Mouse (Mus musculus) adrenal gland, postnatal 14 days (tissue): ENCODE data around the gene Sct. TPM values are rescaled to one million over a fixed set of nuclear protein-coding genes. Genes with fewer than 3 reads are reported as not detected.

ENCODE experiments used
- DNase-seq: peaks from one replicate; pipeline ENCODE4 v3.0.0; 2021; ENCODE audit warnings: mixed read lengths
- total RNA-seq: library from RNA; stranded (reverse); gene quantifications from 2 replicates; pipeline ENCODE4 v1.2.3, GENCODE M21; 2021

Sct gene
- total RNA-seq, 1 experiment from 2014 or later = 2.3 TPM

DNA sequence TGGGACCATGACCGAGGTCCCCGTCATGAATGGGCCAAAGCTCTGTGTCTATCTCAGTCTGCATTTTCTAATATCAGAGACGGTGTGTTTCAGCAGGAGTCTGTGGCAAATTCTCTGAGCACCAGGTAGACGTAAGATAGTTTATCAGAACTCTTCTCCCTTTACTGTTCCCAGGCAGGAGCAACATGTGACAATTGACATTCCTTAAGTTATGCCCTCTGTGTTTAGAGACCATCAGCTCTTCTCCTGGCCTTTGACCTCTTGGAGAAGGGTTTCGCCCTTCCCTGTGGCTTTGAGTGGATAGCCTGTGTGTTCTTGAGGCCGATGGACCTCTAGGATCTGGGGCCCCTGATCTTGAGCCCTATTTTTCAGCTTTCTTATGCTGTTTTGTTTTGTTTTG is 49.2 kb downstream of the Sct start:
- DNase-seq = no peak

Other genes starting within 250 kb of the Sct start
- 1.4 and 2.7 TPM in 2 replicates for gene B4galnt4, start 218.0 kb downstream of the Sct start, total RNA-seq
- gene Pkp3, start 200.9 kb downstream of the Sct start, total RNA-seq = 0.96 and 3.5 TPM in 2 replicates
- gene Sigirr, start 178.6 kb downstream of the Sct start, total RNA-seq = 7.5 and 10.0 TPM in 2 replicates
- gene Ano9, start 161.3 kb downstream of the Sct start, total RNA-seq = 0.22 and 0.38 TPM in 2 replicates
- 46.2 and 49.6 TPM in 2 replicates for gene Ptdss2, start 156.8 kb downstream of the Sct start, total RNA-seq
- 186 and 200 TPM in 2 replicates for gene Rnh1, start 106.3 kb downstream of the Sct start, total RNA-seq
- gene Hras, start 85.1 kb downstream of the Sct start, total RNA-seq = 81.7 and 83.6 TPM in 2 replicates
- 7.6 and 9.6 TPM in 2 replicates for gene Lrrc56, start 85.0 kb downstream of the Sct start, total RNA-seq
- gene Lmntd2, start 65.1 kb downstream of the Sct start, total RNA-seq = 0.26 and 0.34 TPM in 2 replicates
- gene Rassf7, start 63.3 kb downstream of the Sct start, total RNA-seq = 4.9 and 5.2 TPM in 2 replicates
- 78.2 and 80.2 TPM in 2 replicates for gene Phrf1, start 50.3 kb downstream of the Sct start, total RNA-seq
- 5.2 and 7.7 TPM in 2 replicates for gene Irf7, start 12.7 kb downstream of the Sct start, total RNA-seq
- 8.0 and 10.6 TPM in 2 replicates for gene Cdhr5, start 2.3 kb downstream of the Sct start, total RNA-seq
- gene Drd4, start 12.9 kb upstream of the Sct start, total RNA-seq = 1.1 and 2.3 TPM in 2 replicates
- gene Deaf1, start 48.6 kb upstream of the Sct start, total RNA-seq = 32.5 and 41.2 TPM in 2 replicates
- 22.9 and 25.6 TPM in 2 replicates for gene Tmem80, start 48.6 kb upstream of the Sct start, total RNA-seq
- gene Eps8l2, start 59.7 kb upstream of the Sct start, total RNA-seq = 5.1 and 5.5 TPM in 2 replicates
- gene Taldo1, start 113.1 kb upstream of the Sct start, total RNA-seq = 479 and 481 TPM in 2 replicates
- gene Gatd1, start 135.0 kb upstream of the Sct start, total RNA-seq = 22.5 and 36.2 TPM in 2 replicates
- 1.0 and 3.6 TPM in 2 replicates for gene Cend1, start 150.4 kb upstream of the Sct start, total RNA-seq
- 87.0 and 91.0 TPM in 2 replicates for gene Slc25a22, start 158.8 kb upstream of the Sct start, total RNA-seq
- 3.5 and 5.9 TPM in 2 replicates for gene Pidd1, start 164.9 kb upstream of the Sct start, total RNA-seq
- gene Rplp2, start 168.2 kb upstream of the Sct start, total RNA-seq = 908 and 1,128 TPM in 2 replicates
- 1,289 and 1,648 TPM in 2 replicates for gene Pnpla2, start 176.1 kb upstream of the Sct start, total RNA-seq
- 14.2 and 23.2 TPM in 2 replicates for gene Cracr2b, start 182.0 kb upstream of the Sct start, total RNA-seq
- 199 and 204 TPM in 2 replicates for gene Cd151, start 188.3 kb upstream of the Sct start, total RNA-seq
- 74.5 TPM in 2 replicates for gene Polr2l, start 196.0 kb upstream of the Sct start, total RNA-seq
- gene Tspan4, start 196.1 kb upstream of the Sct start, total RNA-seq = 49.4 and 58.4 TPM in 2 replicates